Mouse (Mus musculus) midbrain, embryonic 11.5 days (tissue): ENCODE results near the gene Plekhg5. TPM values are rescaled to one million over a fixed set of nuclear protein-coding genes. Genes with fewer than 3 reads are reported as not detected.

Experiments
- ATAC-seq: fragments of 200-750 bp; cut with Nextera tagmentation; 2 replicates; pipeline ENCODE4 v1.8.0; 2017; ENCODE audit warnings: moderate TSS enrichment, moderate library complexity; ENCODE audit not compliant: low FRiP score
- DNase-seq: peaks from one replicate; pipeline ENCODE4 v3.0.0; 2015; ENCODE audit warnings: low spot score; ENCODE audit errors: missing footprints
- H3K27ac ChIP-seq: fragments of 300-500 bp; sonication (generic); 2 replicates; pipeline ENCODE4 v1.5.1; 2014; ENCODE audit warnings: low read depth, low read length
- H3K27me3 ChIP-seq: fragments of 300-500 bp; sonication (generic); 2 replicates; pipeline ENCODE4 v1.6.1; 2014; ENCODE audit warnings: mild to moderate bottlenecking, low read length, moderate library complexity, mixed read lengths; ENCODE audit not compliant: control insufficient read depth, insufficient read depth
- H3K36me3 ChIP-seq: fragments of 300-500 bp; sonication (generic); 2 replicates; pipeline ENCODE4 v1.6.1; 2014; ENCODE audit warnings: mild to moderate bottlenecking, low read length, moderate library complexity, mixed read lengths; ENCODE audit not compliant: control insufficient read depth, insufficient read depth
- H3K4me1 ChIP-seq: fragments of 300-500 bp; sonication (generic); 2 replicates; pipeline ENCODE4 v1.6.1; 2014; ENCODE audit warnings: low read length; ENCODE audit not compliant: control insufficient read depth, insufficient read depth
- H3K4me2 ChIP-seq: fragments of 300-500 bp; sonication (generic); 2 replicates; pipeline ENCODE4 v1.6.1; 2014; ENCODE audit warnings: mild to moderate bottlenecking, moderate library complexity
- H3K4me3 ChIP-seq: fragments of 300-500 bp; sonication (generic); 2 replicates; pipeline ENCODE4 v1.5.1; 2014; ENCODE audit warnings: low read depth, low read length
- H3K9ac ChIP-seq: fragments of 300-500 bp; sonication (generic); 2 replicates; pipeline ENCODE4 v1.6.1; 2014; ENCODE audit warnings: low read length
- H3K9me3 ChIP-seq: fragments of 300-500 bp; sonication (generic); 2 replicates; pipeline ENCODE4 v1.6.1; 2016; ENCODE audit warnings: low read length; ENCODE audit not compliant: control insufficient read depth
- WGBS: fragments of 180-500 bp; shearing (Covaris S2); extraction: QIAGEN DNeasy Blood & Tissue Kit; methylation state at CpG from one replicate; pipeline ENCODE4 v1.1.7; 2014; 5-methylcytosine and 5-hydroxymethylcytosine counted together
- polyA plus RNA-seq: library from polyadenylated mRNA; unstranded; fragments of >200 nt; fragmentation: Nextera tagmentation; extraction: Ambion mirVana; gene quantifications from 2 replicates; pipeline ENCODE4 v1.2.1, GENCODE M21; 2014

Plekhg5 gene
- polyA plus RNA-seq, 1 experiment from 2014 or later = 5.1 TPM

DNA sequence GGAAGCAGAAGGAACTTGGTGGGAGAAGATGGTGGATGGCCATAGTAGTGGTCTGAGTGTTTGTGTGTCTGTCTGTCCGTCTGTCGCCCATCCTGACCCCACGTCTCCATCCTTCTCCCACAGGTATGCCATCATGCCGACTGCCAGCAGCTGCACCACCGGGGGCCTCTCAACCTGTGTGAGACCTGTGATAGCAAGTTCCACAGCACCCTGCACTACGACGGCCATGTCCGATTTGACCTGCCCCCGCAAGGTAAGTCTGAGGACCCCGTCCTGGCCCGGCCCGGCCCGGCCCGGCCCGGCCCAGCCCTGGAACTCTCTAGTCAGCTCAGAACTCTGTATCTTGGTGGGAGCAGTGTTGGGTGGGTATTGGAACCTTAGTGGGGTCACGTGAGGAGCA lies 29.6 kb downstream of the Plekhg5 start:
- H3K4me1 ChIP-seq = peaks cover 3% of the 10 kb centered on the region; the same call in 1 of the 2 replicates
- no peak overlapping the region for H3K4me2 ChIP-seq
- no peak overlapping the region for H3K9ac ChIP-seq
- ATAC-seq (no peak), DNase-seq (no peak)
- 94% methylated on average over 16 of the region's 16 CpGs for WGBS
- no peak overlapping the region for H3K27ac ChIP-seq
- peaks cover 3% of the 10 kb centered on the region; the same call in 1 of the 2 replicates for H3K27me3 ChIP-seq
- no peaks in the 10 kb centered on the region for H3K36me3 ChIP-seq
- no peak overlapping the region for H3K4me3 ChIP-seq
- H3K9me3 ChIP-seq = no peaks in the 10 kb centered on the region

DNA sequence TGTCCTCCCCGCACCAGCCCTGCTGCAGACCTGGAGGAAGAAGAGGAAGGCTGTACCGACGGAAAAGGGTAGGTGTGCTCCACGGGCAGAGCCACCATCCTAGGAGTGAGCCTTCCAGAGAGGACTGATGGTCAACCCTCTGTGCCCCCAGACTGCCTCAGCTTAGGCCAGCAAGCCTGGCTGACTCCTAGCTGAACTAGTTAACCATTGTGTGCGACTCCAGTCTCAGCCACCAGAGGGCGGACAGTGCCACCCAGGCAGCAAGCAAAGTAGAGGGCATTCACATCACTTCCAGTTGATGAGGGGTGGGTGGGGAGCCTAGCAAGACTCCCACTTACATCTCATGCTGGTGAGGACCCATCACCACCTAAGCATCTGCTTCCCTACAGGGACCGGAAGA lies 30.7 kb downstream of the Plekhg5 start:
- Histone ChIP-seq H3K36me3 (no peaks in the 10 kb centered on the region), H3K4me3 (no peak overlapping the region), H3K9ac (no peak overlapping the region), H3K27ac (no peak overlapping the region), H3K27me3 (peaks cover 4% of the 10 kb centered on the region; the same call in 1 of the 2 replicates), H3K4me1 (peaks cover 11% of the 10 kb centered on the region), H3K4me2 (no peak overlapping the region), H3K9me3 (no peaks in the 10 kb centered on the region)
- DNase-seq (peak; percentile 97), ATAC-seq (no peak)
- 32% methylated on average over 7 of the region's 7 CpGs for WGBS

- DNase-seq = no peak
- no peaks in the 10 kb centered on the region for H3K36me3 ChIP-seq
- no peak overlapping the region for H3K4me2 ChIP-seq
- no peak overlapping the region for H3K4me3 ChIP-seq
- H3K9ac ChIP-seq = no peak overlapping the region
- ATAC-seq = no peak
- H3K4me1 ChIP-seq = peaks cover 10% of the 10 kb centered on the region
- WGBS = 61% methylated on average over 9 of the region's 9 CpGs
- H3K27ac ChIP-seq = no peak overlapping the region
- peaks cover 4% of the 10 kb centered on the region for H3K27me3 ChIP-seq
- no peaks in the 10 kb centered on the region for H3K9me3 ChIP-seq
Observed at GRCm38 (mm10) chr4:152106746-152107145, 34.4 kb downstream of the Plekhg5 start.

- Histone ChIP-seq H3K4me1 (peaks cover 10% of the 10 kb centered on the region), H3K27me3 (peaks cover 4% of the 10 kb centered on the region), H3K9ac (peak overlapping the region; percentile 56), H3K36me3 (no peaks in the 10 kb centered on the region), H3K27ac (no peak overlapping the region), H3K4me3 (peak overlapping the region; percentile 30), H3K4me2 (peak overlapping the region; percentile 69), H3K9me3 (no peaks in the 10 kb centered on the region)
- ATAC-seq (peak; percentile 66), DNase-seq (no peak)
- WGBS = 6% methylated on average over 24 of the region's 24 CpGs
Observed at GRCm38 (mm10) chr4:152107493-152107892, 35.2 kb downstream of the Plekhg5 start.

- Histone ChIP-seq H3K36me3 (no peaks in the 10 kb centered on the region), H3K4me3 (peak overlapping the region; percentile 30), H3K4me1 (peaks cover 10% of the 10 kb centered on the region), H3K4me2 (peak overlapping the region; percentile 69), H3K9me3 (no peaks in the 10 kb centered on the region), H3K9ac (peak overlapping the region; percentile 56), H3K27me3 (peaks cover 4% of the 10 kb centered on the region), H3K27ac (no peak overlapping the region)
- WGBS = 4% methylated on average over 30 of the region's 30 CpGs
- ATAC-seq = peak; percentile 95
- DNase-seq = peak; percentile 98
Observed at GRCm38 (mm10) chr4:152107971-152108509, 35.7 kb downstream of the Plekhg5 start.

GRCm38 (mm10) chr4:152108673-152109072 lies 36.4 kb downstream of the Plekhg5 start:
- 92% methylated on average over 5 of the region's 5 CpGs for WGBS
- Histone ChIP-seq H3K27ac (no peak overlapping the region), H3K4me3 (no peak overlapping the region), H3K9me3 (no peaks in the 10 kb centered on the region), H3K27me3 (peaks cover 4% of the 10 kb centered on the region), H3K36me3 (no peaks in the 10 kb centered on the region), H3K9ac (no peak overlapping the region), H3K4me2 (no peak overlapping the region), H3K4me1 (peaks cover 10% of the 10 kb centered on the region)
- no peak for ATAC-seq
- no peak for DNase-seq

DNA sequence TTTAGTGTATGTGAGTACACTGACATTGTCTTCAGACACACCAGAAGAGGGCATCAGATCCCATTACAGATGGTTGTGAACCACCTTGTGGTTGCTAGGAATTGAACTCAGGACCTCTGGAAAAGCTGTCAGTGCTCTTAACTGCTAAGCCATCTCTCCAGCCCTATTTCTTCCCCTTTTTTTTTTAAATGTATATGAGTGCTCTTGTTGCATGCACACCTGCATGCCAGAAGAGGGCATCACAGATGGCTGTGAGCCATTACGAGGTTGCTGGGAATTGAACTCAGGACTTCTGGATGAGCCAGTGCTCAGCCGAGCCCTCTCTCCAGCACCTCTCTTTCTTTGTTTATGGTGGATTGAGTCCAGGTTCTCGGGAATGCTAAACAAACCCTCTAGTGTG lies 37.2 kb downstream of the Plekhg5 start:
- H3K27me3 ChIP-seq = peaks cover 11% of the 10 kb centered on the region
- H3K36me3 ChIP-seq = no peaks in the 10 kb centered on the region
- WGBS = 86% methylated on average over 3 of the region's 3 CpGs

GRCm38 (mm10) chr4:152110689-152111088 lies 38.4 kb downstream of the Plekhg5 start:
- WGBS = 85% methylated on average over 4 of the region's 4 CpGs
- Histone ChIP-seq H3K4me2 (no peak overlapping the region), H3K4me3 (no peak overlapping the region), H3K9ac (no peak overlapping the region), H3K27me3 (peaks cover 21% of the 10 kb centered on the region), H3K27ac (no peak overlapping the region), H3K9me3 (no peaks in the 10 kb centered on the region), H3K36me3 (no peaks in the 10 kb centered on the region), H3K4me1 (peaks cover 12% of the 10 kb centered on the region)
- DNase-seq = no peak
- ATAC-seq = no peak

More for the DNA sequence above, 37.2 kb downstream of the Plekhg5 start:
- H3K4me2 ChIP-seq = no peak overlapping the region
- no peak overlapping the region for H3K4me3 ChIP-seq
- DNase-seq = no peak
- no peak overlapping the region for H3K27ac ChIP-seq
- H3K4me1 ChIP-seq = peaks cover 10% of the 10 kb centered on the region
- ATAC-seq = no peak
- H3K9me3 ChIP-seq = no peaks in the 10 kb centered on the region
- H3K9ac ChIP-seq = no peak overlapping the region

GRCm38 (mm10) chr4:152112329-152112728 lies 40.0 kb downstream of the Plekhg5 start:
- Histone ChIP-seq H3K36me3 (no peaks in the 10 kb centered on the region), H3K27ac (no peak overlapping the region), H3K9ac (no peak overlapping the region), H3K4me2 (no peak overlapping the region), H3K4me3 (no peak overlapping the region), H3K9me3 (no peaks in the 10 kb centered on the region), H3K4me1 (peaks cover 18% of the 10 kb centered on the region), H3K27me3 (peaks cover 33% of the 10 kb centered on the region)
- no peak for ATAC-seq
- 63% methylated on average over 9 of the region's 9 CpGs for WGBS
- no peak for DNase-seq
